Mouse (Mus musculus): ENCODE data around the gene Lrrc41.

GRCm38 (mm10) chr4:116133126-116133525 is 58.1 kb downstream of the Lrrc41 start:
- no peak for TF ChIP-seq POLR2A (IDR thresholded peaks at IDR 0.05; ENCODE audit: low read depth, low read length)
- TF ChIP-seq CTCF (IDR thresholded peaks at IDR 0.05; ENCODE audit: borderline replicate concordance, insufficient read depth, low read length): no peak

All from embryonic fibroblast, embryonic 13.5 days (primary cell).